Mouse (Mus musculus): ENCODE data around the gene Otc. TPM values are rescaled to one million over a fixed set of nuclear protein-coding genes. Genes with fewer than 3 reads are reported as not detected.

Otc gene
- total RNA-seq, 2 experiments from 2014 or later: not detected

Other genes with a start within 250 kb of the Otc start
- under 1 TPM; 0.39 to 0.63 TPM for gene Srpx, start 134.6 kb upstream of the Otc start, total RNA-seq (2021)
- 10 to 100 TPM; 16.4 to 24.3 TPM for gene Rpgr, start 35.4 kb upstream of the Otc start, total RNA-seq (2021)
- gene Tspan7, start 232.9 kb downstream of the Otc start, total RNA-seq (2021): 1,000 to 10,000 TPM; 1,406 to 1,488 TPM